Mouse (Mus musculus) hindbrain, embryonic 15.5 days (tissue): ENCODE measurements around the gene Hoxa3. TPM values are rescaled to one million over a fixed set of nuclear protein-coding genes. Genes with fewer than 3 reads are reported as not detected.

Experiments used
- ATAC-seq: fragments of 200-750 bp; cut with Nextera tagmentation; 2 replicates; pipeline ENCODE4 v1.8.0; 2017; ENCODE audit warnings: low read depth, moderate number of reproducible peaks, moderate TSS enrichment; ENCODE audit not compliant: low FRiP score
- H3K27ac ChIP-seq: fragments of 300-500 bp; sonication (generic); replicated peaks from 2 replicates; pipeline ENCODE4 v1.5.1; 2015; ENCODE audit warnings: mild to moderate bottlenecking, inconsistent platforms
- H3K27me3 ChIP-seq: fragments of 300-500 bp; sonication (generic); 2 replicates; pipeline ENCODE4 v1.6.1; 2015; ENCODE audit warnings: control low read depth, inconsistent platforms
- H3K36me3 ChIP-seq: fragments of 300-500 bp; sonication (generic); 2 replicates; pipeline ENCODE4 v1.6.1; 2015; ENCODE audit warnings: control low read depth, inconsistent platforms
- H3K4me1 ChIP-seq: fragments of 300-500 bp; sonication (generic); replicated peaks from 2 replicates; pipeline ENCODE4 v1.6.1; 2015; ENCODE audit warnings: control low read depth, inconsistent platforms
- H3K4me2 ChIP-seq: fragments of 300-500 bp; sonication (generic); 2 replicates; pipeline ENCODE4 v1.6.1; 2015; ENCODE audit warnings: moderate library complexity, mild to moderate bottlenecking, inconsistent platforms
- H3K4me3 ChIP-seq: fragments of 300-500 bp; sonication (generic); 2 replicates; pipeline ENCODE4 v1.5.1; 2015; ENCODE audit warnings: mild to moderate bottlenecking, inconsistent platforms
- H3K9ac ChIP-seq: fragments of 300-500 bp; sonication (generic); 2 replicates; pipeline ENCODE4 v1.6.1; 2015; ENCODE audit warnings: inconsistent platforms
- H3K9me3 ChIP-seq: fragments of 300-500 bp; sonication (generic); 2 replicates; pipeline ENCODE4 v1.6.1; 2016; ENCODE audit warnings: control low read depth, inconsistent platforms
- WGBS: fragments of 180-500 bp; shearing (Covaris S2); methylation state at CpG from one replicate; pipeline ENCODE4 v1.1.7; 2015; 5-methylcytosine and 5-hydroxymethylcytosine counted together
- polyA plus RNA-seq: library from polyadenylated mRNA; unstranded; fragments of >200 nt; fragmentation: Nextera tagmentation; extraction: Ambion mirVana; gene quantifications from 2 replicates; pipeline ENCODE4 v1.2.1, GENCODE M21; 2015

The Hoxa3 gene
- polyA plus RNA-seq, 1 experiment from 2014 or later = 16.3 TPM

- H3K4me1 ChIP-seq = peaks cover 12% of the 10 kb centered on the region
- no peak for ATAC-seq
- H3K4me3 ChIP-seq = no peak overlapping the region
- peaks cover 92% of the 10 kb centered on the region for H3K27me3 ChIP-seq
- H3K9me3 ChIP-seq = no peaks in the 10 kb centered on the region
- no peak overlapping the region for H3K4me2 ChIP-seq
- H3K9ac ChIP-seq = no peak overlapping the region
- no peak overlapping the region for H3K27ac ChIP-seq
- H3K36me3 ChIP-seq = no peaks in the 10 kb centered on the region
- WGBS = 21% methylated on average over 9 of the region's 9 CpGs
Measured at GRCm38 (mm10) chr6:52219234-52219942, 6.3 kb upstream of the Hoxa3 start.

- no peak for ATAC-seq
- Histone ChIP-seq H3K27me3 (peaks cover 91% of the 10 kb centered on the region), H3K27ac (no peak overlapping the region), H3K4me1 (peaks cover 12% of the 10 kb centered on the region), H3K9me3 (no peaks in the 10 kb centered on the region), H3K4me3 (no peak overlapping the region), H3K36me3 (no peaks in the 10 kb centered on the region), H3K9ac (no peak overlapping the region), H3K4me2 (no peak overlapping the region)
- WGBS = 9% methylated on average over 14 of the region's 14 CpGs
Measured at GRCm38 (mm10) chr6:52218643-52219215, 5.6 kb upstream of the Hoxa3 start.

DNA sequence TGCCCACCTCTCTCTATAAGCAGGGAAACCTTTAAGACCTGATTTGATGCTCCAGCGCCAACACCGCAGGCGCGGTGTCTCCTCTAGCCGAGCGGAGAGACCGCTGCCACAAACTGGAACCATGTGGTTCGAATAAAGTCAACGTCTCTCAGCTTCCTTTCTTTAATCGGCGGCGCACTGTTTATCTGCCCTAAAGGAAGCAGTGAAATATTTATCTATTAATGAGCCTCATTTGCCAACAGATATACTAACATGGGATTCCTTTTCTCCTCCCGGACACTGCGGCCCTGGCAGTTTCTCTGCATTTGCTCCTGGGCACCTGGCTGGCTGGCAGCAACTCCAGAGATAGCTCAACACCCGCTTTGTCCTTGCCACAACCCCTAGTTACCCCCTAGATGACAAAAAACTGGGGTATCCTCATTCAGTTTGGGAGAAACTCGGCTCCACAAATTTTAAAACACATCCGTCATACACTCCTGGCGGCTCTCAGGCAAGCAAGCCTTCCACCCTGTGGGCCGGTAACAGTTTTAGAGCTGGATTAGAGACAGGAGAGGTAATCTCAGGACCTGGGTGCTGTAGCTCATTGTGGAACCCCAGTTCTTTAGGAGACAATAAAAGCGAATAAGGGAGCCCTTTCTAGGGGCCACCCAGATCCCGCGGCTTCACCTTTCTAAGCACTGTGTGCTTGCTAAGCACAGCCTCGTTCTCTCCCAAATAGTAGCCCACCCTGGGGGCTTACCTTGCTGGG lies 4.9 kb upstream of the Hoxa3 start:
- no peak overlapping the region for H3K9ac ChIP-seq
- H3K4me2 ChIP-seq = peak overlapping the region; percentile 31
- no peak overlapping the region for H3K27ac ChIP-seq
- ATAC-seq = no peak
- 5% methylated on average over 23 of the region's 23 CpGs for WGBS
- H3K9me3 ChIP-seq = no peaks in the 10 kb centered on the region
- peak overlapping the region; percentile 20; the same call in 1 of the 2 replicates for H3K4me3 ChIP-seq
- H3K27me3 ChIP-seq = peaks cover 90% of the 10 kb centered on the region
- H3K4me1 ChIP-seq = peaks cover 12% of the 10 kb centered on the region
- H3K36me3 ChIP-seq = no peaks in the 10 kb centered on the region

- Histone ChIP-seq H3K27ac (no peak overlapping the region), H3K9ac (no peak overlapping the region), H3K4me1 (peaks cover 12% of the 10 kb centered on the region), H3K4me2 (peak overlapping the region; percentile 31), H3K4me3 (peak overlapping the region; percentile 20), H3K36me3 (no peaks in the 10 kb centered on the region), H3K9me3 (no peaks in the 10 kb centered on the region), H3K27me3 (peaks cover 89% of the 10 kb centered on the region)
- under 1% methylated on average over 25 of the region's 25 CpGs for WGBS
- peak; percentile 50; the same call in 1 of the 2 replicates for ATAC-seq
Measured at GRCm38 (mm10) chr6:52217459-52217768, 4.3 kb upstream of the Hoxa3 start.

DNA sequence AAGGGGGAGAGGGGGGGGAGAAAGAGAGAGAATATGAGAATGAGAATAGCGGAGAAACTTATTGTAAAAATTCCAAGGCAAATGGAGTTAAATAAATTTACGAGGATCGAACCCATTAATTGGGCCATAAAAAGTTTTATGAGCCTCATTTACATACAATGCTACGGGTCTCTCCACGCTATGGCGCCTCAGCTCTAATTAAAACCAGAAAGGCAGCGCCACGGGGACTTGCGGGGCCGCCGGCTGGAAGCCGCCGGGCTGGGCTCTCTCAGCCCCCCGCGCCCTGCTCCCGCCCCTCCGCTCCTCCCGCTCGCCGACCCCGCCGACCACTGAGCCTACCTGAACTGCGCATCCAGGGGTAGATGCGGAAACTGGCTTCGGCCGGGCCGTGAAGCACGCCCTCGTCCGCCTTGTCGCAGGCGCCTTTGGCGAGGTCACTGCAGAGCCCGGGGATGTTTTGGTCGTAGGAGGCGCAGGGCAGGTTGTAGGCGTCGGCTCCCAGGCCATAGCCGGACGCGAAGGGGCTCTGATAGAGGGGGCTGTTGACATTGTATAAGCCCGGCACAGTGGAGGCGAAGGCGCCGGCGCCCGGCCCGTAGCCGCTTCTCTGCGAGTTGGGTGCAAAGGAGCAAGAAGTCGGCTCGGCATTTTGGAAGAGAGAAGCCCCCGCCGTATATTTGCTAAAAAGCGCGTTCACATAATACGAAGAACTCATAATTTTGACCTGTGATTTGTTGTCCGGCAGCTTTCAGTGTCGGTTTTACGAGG lies 3.7 kb upstream of the Hoxa3 start:
- Histone ChIP-seq H3K27ac (no peak overlapping the region), H3K9ac (no peak overlapping the region), H3K4me2 (peak overlapping the region; percentile 31), H3K4me1 (peaks cover 11% of the 10 kb centered on the region), H3K9me3 (no peaks in the 10 kb centered on the region), H3K4me3 (peak overlapping the region; percentile 20), H3K27me3 (peaks cover 89% of the 10 kb centered on the region), H3K36me3 (no peaks in the 10 kb centered on the region)
- 2% methylated on average over 60 of the region's 60 CpGs for WGBS
- ATAC-seq = no peak

DNA sequence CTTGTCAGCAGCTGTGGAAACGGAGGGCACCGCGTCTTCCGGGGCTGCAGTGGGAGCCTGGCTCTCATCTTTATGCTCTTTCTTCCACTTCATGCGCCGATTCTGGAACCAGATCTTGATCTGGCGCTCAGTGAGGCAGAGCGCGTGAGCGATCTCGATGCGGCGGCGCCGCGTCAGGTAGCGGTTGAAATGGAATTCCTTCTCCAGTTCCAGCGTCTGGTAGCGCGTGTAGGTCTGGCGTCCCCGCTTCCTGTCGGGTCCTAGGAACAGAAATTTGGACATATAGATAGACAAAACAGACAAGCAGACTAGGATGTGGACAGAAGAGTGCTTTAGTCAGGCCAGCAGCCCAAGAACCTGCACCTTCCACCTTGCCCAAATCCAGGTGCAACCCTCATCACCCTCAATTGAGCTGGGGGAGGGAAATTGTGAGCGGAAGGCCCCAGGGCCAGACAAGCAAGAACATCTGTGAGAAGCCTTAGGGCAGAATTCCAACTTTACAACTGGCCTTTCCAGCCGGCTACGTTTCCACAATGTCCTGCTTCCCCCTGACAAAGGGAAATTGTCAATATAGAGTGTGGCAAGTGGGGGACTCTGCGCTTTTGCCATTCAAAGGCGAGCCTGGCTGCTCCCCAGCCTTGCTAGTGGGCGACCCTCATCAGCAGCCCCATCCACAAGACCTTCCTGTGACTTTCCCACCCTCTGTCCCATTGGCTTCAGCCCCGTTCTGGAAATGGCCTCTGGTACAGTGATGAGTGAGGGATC lies 2.8 kb upstream of the Hoxa3 start:
- WGBS = 4% methylated on average over 30 of the region's 30 CpGs
- H3K4me1 ChIP-seq = peaks cover 12% of the 10 kb centered on the region

DNA sequence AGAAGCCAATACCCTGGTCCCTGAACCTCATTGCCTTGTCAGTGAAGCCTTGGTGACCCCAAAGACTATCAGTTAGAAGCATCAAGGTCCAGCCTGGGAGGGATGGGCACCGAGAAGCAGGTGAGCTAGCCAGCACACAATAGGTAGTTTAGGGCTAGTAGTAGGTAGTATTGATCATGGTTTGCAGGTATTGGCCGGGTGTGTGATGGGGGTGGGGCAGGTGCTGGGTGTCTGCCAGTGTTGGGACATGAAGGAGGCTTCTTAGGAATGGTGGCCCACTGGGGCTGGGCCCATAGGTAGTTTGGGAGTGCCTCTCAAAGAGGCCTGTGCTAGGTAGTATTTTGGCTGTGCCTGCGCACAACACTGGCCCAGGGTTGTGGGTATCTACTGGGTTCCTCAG lies 1.9 kb upstream of the Hoxa3 start:
- H3K27me3 ChIP-seq = peaks cover 87% of the 10 kb centered on the region
- 18% methylated on average over 3 of the region's 3 CpGs for WGBS
- no peak overlapping the region for H3K9ac ChIP-seq
- H3K4me2 ChIP-seq = no peak overlapping the region
- H3K27ac ChIP-seq = no peak overlapping the region
- H3K4me1 ChIP-seq = peaks cover 12% of the 10 kb centered on the region
- no peak for ATAC-seq
- no peaks in the 10 kb centered on the region for H3K9me3 ChIP-seq
- no peak overlapping the region for H3K4me3 ChIP-seq
- no peaks in the 10 kb centered on the region for H3K36me3 ChIP-seq

More for the DNA sequence above, 2.8 kb upstream of the Hoxa3 start:
- no peak for ATAC-seq
- 0 out of 2 replicates have a peak overlapping the region, but pooled peaks have one; percentile 6 for H3K4me2 ChIP-seq
- H3K27ac ChIP-seq = no peak overlapping the region
- H3K9ac ChIP-seq = no peak overlapping the region
- H3K36me3 ChIP-seq = no peaks in the 10 kb centered on the region
- no peaks in the 10 kb centered on the region for H3K9me3 ChIP-seq
- H3K4me3 ChIP-seq = peak overlapping the region; percentile 1
- H3K27me3 ChIP-seq = peaks cover 89% of the 10 kb centered on the region

DNA sequence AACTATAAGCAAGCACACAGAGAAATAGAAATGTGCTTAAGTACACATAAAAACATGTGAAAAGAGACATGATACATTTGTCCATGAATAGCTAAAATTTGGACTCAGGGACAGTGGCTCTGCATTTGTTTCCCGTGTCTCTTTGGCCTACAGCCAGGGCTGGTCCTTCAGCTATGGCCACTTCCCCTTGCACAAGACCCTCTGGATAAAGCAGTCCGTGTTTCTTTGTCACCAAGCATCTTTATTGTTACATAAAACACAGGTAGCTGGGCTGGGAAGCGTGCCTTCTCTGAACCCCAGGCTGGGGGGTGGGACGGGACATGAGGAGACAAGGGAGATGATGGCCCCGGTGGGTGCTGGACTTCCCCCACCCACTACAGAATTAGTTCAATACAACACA lies 1.1 kb upstream of the Hoxa3 start:
- Histone ChIP-seq H3K27me3 (peaks cover 87% of the 10 kb centered on the region), H3K36me3 (no peaks in the 10 kb centered on the region), H3K4me3 (no peak overlapping the region), H3K9me3 (no peaks in the 10 kb centered on the region), H3K4me2 (no peak overlapping the region), H3K27ac (no peak overlapping the region), H3K9ac (no peak overlapping the region), H3K4me1 (peaks cover 12% of the 10 kb centered on the region)
- no peak for ATAC-seq
- 12% methylated on average over 5 of the region's 5 CpGs for WGBS

GRCm38 (mm10) chr6:52212556-52213118 lies 499 bp downstream of the Hoxa3 start:
- peaks cover 20% of the 10 kb centered on the region for H3K4me1 ChIP-seq
- peak overlapping the region; percentile 26 for H3K4me3 ChIP-seq
- H3K9ac ChIP-seq = no peak overlapping the region
- peak overlapping the region; percentile 40 for H3K4me2 ChIP-seq
- 0 out of 2 replicates have a peak, but pooled peaks have one; percentile 5 for ATAC-seq
- H3K27ac ChIP-seq = peak overlapping the region; percentile 46; the same call in 1 of the 2 replicates
- H3K27me3 ChIP-seq = peaks cover 86% of the 10 kb centered on the region
- 4% methylated on average over 22 of the region's 22 CpGs for WGBS
- no peaks in the 10 kb centered on the region for H3K9me3 ChIP-seq
- H3K36me3 ChIP-seq = no peaks in the 10 kb centered on the region

DNA sequence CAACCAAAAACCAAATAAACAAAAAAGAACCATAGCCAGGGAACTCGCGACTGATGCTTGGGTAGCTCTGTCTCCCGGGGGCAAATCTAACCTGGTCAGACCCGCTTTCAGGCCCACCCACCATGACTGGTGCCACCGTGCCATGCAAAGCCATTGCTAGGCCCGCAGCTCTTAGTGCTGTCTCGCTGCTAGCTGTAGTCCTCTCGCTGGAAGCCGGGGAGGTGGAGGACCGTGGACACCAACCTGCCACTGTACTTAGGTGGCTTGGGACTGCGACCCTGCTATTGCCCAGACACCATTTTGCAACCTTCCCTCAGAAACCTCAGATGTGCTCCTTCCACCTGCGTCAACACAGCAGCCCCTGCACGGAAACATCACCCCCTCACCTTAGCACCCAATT lies 1.2 kb downstream of the Hoxa3 start:
- H3K9ac ChIP-seq = no peak overlapping the region; the same call in 1 of the 2 replicates
- H3K4me2 ChIP-seq = peak overlapping the region; percentile 40
- peaks cover 90% of the 10 kb centered on the region for H3K27me3 ChIP-seq
- peak overlapping the region; percentile 26 for H3K4me3 ChIP-seq
- 6% methylated on average over 13 of the region's 13 CpGs for WGBS
- H3K4me1 ChIP-seq = peaks cover 17% of the 10 kb centered on the region
- no peaks in the 10 kb centered on the region for H3K9me3 ChIP-seq
- no peak for ATAC-seq
- peak overlapping the region; percentile 42; the same call in 1 of the 2 replicates for H3K27ac ChIP-seq
- no peaks in the 10 kb centered on the region for H3K36me3 ChIP-seq
